Mouse (Mus musculus) megakaryocyte, embryonic 14.5 days (primary cell): ENCODE results near the gene Cmtm5.

Source experiments
- FLI1 ChIP-seq: IDR thresholded peaks from 2 replicates; pipeline ENCODE4 v1.6.1; 2012; ENCODE audit warnings: low read length, inconsistent platforms, mixed read lengths
- GATA1 ChIP-seq: IDR thresholded peaks from 3 replicates; pipeline ENCODE4 v1.6.1; 2012; ENCODE audit warnings: mixed read lengths, low read length, inconsistent platforms, borderline replicate concordance

DNA sequence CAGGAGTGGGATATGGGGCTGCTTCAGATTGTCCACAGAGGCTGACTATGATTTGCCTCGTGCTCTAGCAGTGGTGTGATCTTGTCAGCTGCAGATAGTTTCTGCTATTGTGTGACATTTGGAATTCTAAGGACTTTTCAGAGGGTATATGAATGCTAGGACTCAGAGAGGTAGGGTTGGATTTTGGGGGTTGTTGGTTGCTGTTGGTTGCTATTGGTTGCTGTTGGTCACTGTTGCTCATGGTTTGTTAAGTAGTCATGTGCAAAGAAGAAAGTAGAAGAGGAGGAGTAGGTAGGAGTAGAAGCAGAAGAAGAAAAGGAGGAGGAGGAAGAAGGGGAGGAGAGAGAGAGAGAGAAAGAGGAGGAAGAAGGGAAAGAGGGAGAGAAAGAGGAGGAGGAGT, 40.6 kb downstream of the Cmtm5 start, which contains the start of gene Gm17428:
- TF ChIP-seq GATA1 (no peak), FLI1 (no peak)
